Mouse (Mus musculus) ES-E14 (cell line): ENCODE data around the gene Rasl11a. TPM values are rescaled to one million over a fixed set of nuclear protein-coding genes. Genes with fewer than 3 reads are reported as not detected.
"Not testable (repeated sequence)": the region's sequence is repeated elsewhere in the genome, so short reads cannot be mapped to it uniquely, and the experiment has no call there.

Source experiments
- DNase-seq: peaks from one replicate; pipeline ENCODE4 v3.0.0-alpha.2; 2013; ENCODE audit warnings: low read depth, low spot score
- H3K27ac ChIP-seq: 2 replicates; pipeline ENCODE4 v1.5.1; 2012; ENCODE audit warnings: low read depth, mild to moderate bottlenecking, low read length, moderate library complexity, mixed read lengths; ENCODE audit not compliant: poor library complexity, insufficient read depth, severe bottlenecking
- H3K36me3 ChIP-seq: 2 replicates; pipeline ENCODE4 v1.6.1; 2012; ENCODE audit warnings: mild to moderate bottlenecking, low read length, moderate library complexity, mixed read lengths; ENCODE audit not compliant: control insufficient read depth, poor library complexity, insufficient read depth, severe bottlenecking
- H3K4me1 ChIP-seq, 2 experiments: fragments of 150-350 bp in 1 of 2; sonication (generic) in 1 of 2; 2 replicates each; pipeline ENCODE4 v1.6.1; 2012; ENCODE audit warnings: low read length in 2 of 2, mild to moderate bottlenecking in 1 of 2, mixed read lengths in 1 of 2; ENCODE audit not compliant: control insufficient read depth in 2 of 2, insufficient read depth in 2 of 2, poor library complexity in 1 of 2
- H3K4me3 ChIP-seq, 2 experiments: fragments of 150-350 bp in 1 of 2; sonication (generic) in 1 of 2; 2 replicates each; pipeline ENCODE4 v1.5.1; 2012; ENCODE audit warnings: low read length in 2 of 2, low read depth in 1 of 2, mild to moderate bottlenecking in 1 of 2, mixed read lengths in 1 of 2; ENCODE audit not compliant: insufficient read depth in 1 of 2, poor library complexity in 1 of 2, severe bottlenecking in 1 of 2
- H3K9ac ChIP-seq: 2 replicates; pipeline ENCODE4 v1.6.1; 2012; ENCODE audit warnings: low read depth, mild to moderate bottlenecking, low read length, mixed read lengths; ENCODE audit not compliant: poor library complexity, insufficient read depth, severe bottlenecking
- H3K9me3 ChIP-seq: fragments of 150-350 bp; sonication (generic); 2 replicates; pipeline ENCODE4 v1.6.1; 2012; ENCODE audit warnings: low read depth, mild to moderate bottlenecking, low read length; ENCODE audit not compliant: control insufficient read depth, insufficient read depth
- CHD2 ChIP-seq: IDR thresholded peaks from 2 replicates; pipeline ENCODE4 v1.6.1; 2014; ENCODE audit warnings: mild to moderate bottlenecking, low read depth, low read length, inconsistent platforms
- HCFC1 ChIP-seq: IDR thresholded peaks from 2 replicates; pipeline ENCODE4 v1.6.1; 2012; ENCODE audit warnings: low read length, inconsistent platforms, borderline replicate concordance; ENCODE audit not compliant: insufficient read depth
- MAFK ChIP-seq: IDR thresholded peaks from 2 replicates; pipeline ENCODE4 v1.6.1; 2014; ENCODE audit warnings: mild to moderate bottlenecking, low read depth, low read length, inconsistent platforms; ENCODE audit not compliant: insufficient read depth
- ZC3H11A ChIP-seq: IDR thresholded peaks from 2 replicates; pipeline ENCODE4 v1.6.1; 2012; ENCODE audit warnings: low read depth, mild to moderate bottlenecking, inconsistent platforms, low read length, borderline replicate concordance
- ZNF384 ChIP-seq: IDR thresholded peaks from 2 replicates; pipeline ENCODE4 v1.6.1; 2012; ENCODE audit warnings: low read depth, low read length, inconsistent platforms
- in situ Hi-C, 2 experiments: fragments of 600-800 bp; cut with MboI; formaldehyde crosslinking; loops; one replicate each; pipeline ENCODE4 v1.15.1; 2025; ENCODE audit warnings: low sequenced_read_pairs in 2 of 2, inconsistent platforms in 1 of 2; ENCODE audit not compliant: unreplicated experiment in 2 of 2
- total RNA-seq: library from RNA; depleted of rRNA; stranded (reverse); fragments of 300-350 nt; gene quantifications from 2 replicates; pipeline ENCODE4 v1.2.3, GENCODE M21; 2012

The Rasl11a gene
- total RNA-seq, 1 experiment: 7.3 TPM

DNA sequence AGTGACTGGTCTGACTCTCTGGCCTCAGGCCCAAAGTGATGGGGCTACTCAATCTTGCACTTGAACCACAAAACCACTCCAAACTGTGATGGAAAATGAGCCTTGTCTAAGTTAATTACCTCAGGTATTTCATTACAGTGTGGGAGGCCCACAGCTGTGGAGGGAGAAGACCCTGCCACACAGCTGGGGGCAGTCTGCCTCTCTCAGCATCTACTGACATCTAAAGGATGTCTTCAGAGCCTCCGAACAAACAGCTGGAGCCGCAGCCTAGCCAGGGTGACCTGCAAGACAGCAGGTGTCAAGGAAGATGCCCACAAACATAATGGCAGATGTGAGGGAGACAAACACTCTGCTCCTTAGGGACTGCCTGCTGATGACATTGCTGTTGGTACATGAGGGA lies 31.2 kb downstream of the Rasl11a start:
- DNase-seq: no peak
- Histone ChIP-seq H3K4me3 (no peak overlapping the region), H3K4me1 (no peaks in the 10 kb centered on the region), H3K9ac (no peak overlapping the region), H3K36me3 (no peaks in the 10 kb centered on the region), H3K27ac (no peak overlapping the region), H3K9me3 (no peaks in the 10 kb centered on the region)
- in situ Hi-C loops: no loop called here
- TF ChIP-seq CHD2 (no peak), HCFC1 (no peak), ZNF384 (no peak), ZC3H11A (no peak), MAFK (no peak)

DNA sequence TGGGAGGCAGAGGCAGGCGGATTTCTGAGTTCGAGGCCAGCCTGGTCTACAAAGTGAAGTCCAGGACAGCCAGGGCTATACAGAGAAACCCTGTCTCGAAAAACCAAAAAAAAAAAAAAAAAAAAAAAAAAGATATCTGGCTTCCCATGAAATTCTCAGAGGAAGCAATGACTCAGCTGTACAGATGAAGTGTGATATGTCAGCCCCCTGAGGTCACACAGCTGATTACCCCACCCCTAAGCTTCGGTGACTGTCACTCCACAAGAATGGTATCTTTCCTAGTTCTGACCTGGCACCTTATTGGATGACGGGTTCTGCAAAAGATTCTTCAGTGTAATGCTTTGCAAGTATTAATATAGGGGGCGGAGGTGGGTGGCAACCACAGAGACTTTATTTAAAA lies 33.0 kb downstream of the Rasl11a start:
- not testable (repeated sequence) for DNase-seq

GRCm38 (mm10) chr5:146882261-146882660 lies 37.4 kb downstream of the Rasl11a start:
- Histone ChIP-seq H3K9me3 (no peaks in the 10 kb centered on the region), H3K9ac (no peak overlapping the region), H3K36me3 (no peaks in the 10 kb centered on the region), H3K4me3 (no peak overlapping the region), H3K4me1 (0 out of 4 replicates have a peak, but pooled peaks cover 0 to 2% of the 10 kb centered on the region in 2 experiments), H3K27ac (no peak overlapping the region)
- in situ Hi-C loops: no loop called here
- no peak for TF ChIP-seq MAFK
- TF ChIP-seq ZC3H11A: no peak
- no peak for TF ChIP-seq CHD2
- no peak for TF ChIP-seq ZNF384
- no peak for TF ChIP-seq HCFC1
- DNase-seq: no peak

More for the DNA sequence above, 33.0 kb downstream of the Rasl11a start:
- H3K4me1 ChIP-seq, H3K36me3 ChIP-seq, H3K9ac ChIP-seq, H3K9me3 ChIP-seq, H3K4me3 ChIP-seq, H3K27ac ChIP-seq, in situ Hi-C loops: not testable (repeated sequence)

DNA sequence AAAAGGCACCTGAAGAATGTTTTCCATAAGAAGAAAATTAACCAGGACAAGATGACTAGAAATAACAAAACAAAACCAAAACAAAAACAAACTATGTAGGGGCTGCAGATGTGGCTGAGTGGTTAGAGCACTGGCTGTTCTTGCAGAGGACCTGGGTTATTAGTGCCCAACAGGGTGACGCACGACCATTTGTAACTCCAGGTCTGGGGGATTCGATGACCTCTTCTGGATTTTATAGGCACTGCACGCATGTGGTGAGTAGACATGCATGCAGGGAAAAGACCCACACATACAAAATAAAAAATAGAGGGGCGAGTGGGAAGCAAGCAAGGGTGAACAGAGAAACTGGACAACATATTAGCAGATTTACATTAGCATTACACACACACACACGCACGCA lies 38.2 kb downstream of the Rasl11a start:
- no peak overlapping the region for H3K4me3 ChIP-seq
- no peaks in the 10 kb centered on the region for H3K36me3 ChIP-seq
- no peaks in the 10 kb centered on the region for H3K9me3 ChIP-seq
- TF ChIP-seq ZC3H11A: no peak
- no peak for TF ChIP-seq ZNF384
- no peak for TF ChIP-seq HCFC1
- TF ChIP-seq CHD2: no peak
- TF ChIP-seq MAFK: no peak
- no peak for DNase-seq
- in situ Hi-C loops: no loop called here
- no peak overlapping the region for H3K27ac ChIP-seq
- no peak overlapping the region for H3K9ac ChIP-seq
- H3K4me1 ChIP-seq: 0 out of 4 replicates have a peak, but pooled peaks cover 0 to 2% of the 10 kb centered on the region in 2 experiments

DNA sequence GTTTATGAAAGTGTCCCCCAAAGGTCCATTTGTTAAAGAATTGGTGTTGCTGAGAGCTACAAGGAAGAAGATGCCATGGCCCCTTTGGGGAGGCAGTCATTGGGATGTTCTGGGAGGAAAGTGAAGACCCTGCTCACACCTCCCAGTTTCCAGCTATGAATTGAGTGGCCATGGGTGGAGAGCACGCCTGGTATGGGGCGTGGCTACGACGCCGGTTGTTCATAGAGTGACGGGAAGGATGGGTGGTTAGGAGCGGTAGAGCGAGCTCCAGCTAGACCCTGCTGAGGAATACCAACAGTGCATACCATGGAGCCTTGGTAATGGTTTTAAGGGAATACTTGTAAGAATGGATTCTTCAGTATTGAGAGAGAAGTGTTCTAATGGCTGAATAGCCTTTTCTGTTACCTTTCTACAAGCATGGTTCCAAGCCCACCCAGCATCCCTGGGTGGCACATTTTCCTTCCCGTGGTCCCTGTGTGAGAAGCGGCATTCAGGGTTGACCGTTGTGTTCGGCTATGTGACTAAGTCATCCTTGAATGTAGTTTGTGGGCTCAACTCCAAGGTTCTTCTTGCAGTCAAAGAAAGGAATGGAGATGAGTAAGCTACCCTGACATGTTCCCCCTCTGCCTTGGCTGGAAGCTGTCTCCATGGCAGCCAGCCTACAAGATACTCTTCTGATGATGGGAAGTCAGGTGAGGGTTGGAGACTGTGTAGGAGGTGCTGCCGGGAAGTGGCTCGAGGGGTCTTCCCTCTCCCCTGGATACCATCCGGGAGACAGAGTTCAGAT lies 38.8 kb downstream of the Rasl11a start:
- H3K4me1 ChIP-seq: 0 out of 4 replicates have a peak, but pooled peaks cover 0 to 2% of the 10 kb centered on the region in 2 experiments
- in situ Hi-C loops: no loop called here

More for the DNA sequence above, 38.8 kb downstream of the Rasl11a start:
- H3K4me3 ChIP-seq: no peak overlapping the region
- DNase-seq: no peak
- H3K27ac ChIP-seq: no peak overlapping the region
- H3K9me3 ChIP-seq: no peaks in the 10 kb centered on the region
- TF ChIP-seq HCFC1: no peak
- TF ChIP-seq ZC3H11A: no peak
- TF ChIP-seq ZNF384: no peak
- no peak for TF ChIP-seq CHD2
- no peak for TF ChIP-seq MAFK
- no peak overlapping the region for H3K9ac ChIP-seq
- no peaks in the 10 kb centered on the region for H3K36me3 ChIP-seq
